Mouse (Mus musculus) heart, postnatal 0 days (tissue): Measurements from ENCODE around the gene Rheb.

ENCODE experiments used
- CTCF ChIP-seq: IDR thresholded peaks from 2 replicates; pipeline ENCODE4 v1.5.1; 2016; ENCODE audit warnings: antibody characterized with exemption, control low read depth, low read depth
- EP300 ChIP-seq: IDR thresholded peaks from 2 replicates; pipeline ENCODE4 v1.6.1; 2016; ENCODE audit warnings: antibody characterized with exemption, low read depth

GRCm38 (mm10) chr5:24757816-24758215 lies 84.6 kb downstream of the Rheb start, which contains the start of gene Crygn:
- no peak for TF ChIP-seq CTCF
- no peak for TF ChIP-seq EP300
